Mouse (Mus musculus): ENCODE measurements around the gene Glp2r. TPM values are rescaled to one million over a fixed set of nuclear protein-coding genes. Genes with fewer than 3 reads are reported as not detected.

The Glp2r gene
- total RNA-seq, 2 experiments from 2014 or later, result not detected

DNA sequence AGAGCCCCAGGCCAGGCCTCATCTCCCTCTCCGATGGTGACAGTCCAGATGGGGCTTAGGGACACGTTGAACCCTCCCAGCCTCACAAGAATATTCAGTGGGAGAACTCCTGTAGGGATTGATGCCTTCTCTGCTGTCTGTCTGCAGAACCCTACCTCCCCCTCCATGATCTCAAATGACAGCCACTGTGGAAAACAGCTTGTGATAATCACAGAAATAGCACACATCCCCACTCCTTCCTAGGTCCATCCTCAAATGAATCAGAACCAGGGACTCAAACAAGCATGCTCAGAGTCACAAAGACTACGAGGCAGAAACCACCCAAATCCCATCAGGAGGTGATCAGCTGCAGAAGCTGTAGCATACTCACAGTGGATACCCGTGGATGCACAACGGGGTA is 104.8 kb downstream of the Glp2r start:
- intact Hi-C loops (cut with DNase I), result no loop called here

DNA sequence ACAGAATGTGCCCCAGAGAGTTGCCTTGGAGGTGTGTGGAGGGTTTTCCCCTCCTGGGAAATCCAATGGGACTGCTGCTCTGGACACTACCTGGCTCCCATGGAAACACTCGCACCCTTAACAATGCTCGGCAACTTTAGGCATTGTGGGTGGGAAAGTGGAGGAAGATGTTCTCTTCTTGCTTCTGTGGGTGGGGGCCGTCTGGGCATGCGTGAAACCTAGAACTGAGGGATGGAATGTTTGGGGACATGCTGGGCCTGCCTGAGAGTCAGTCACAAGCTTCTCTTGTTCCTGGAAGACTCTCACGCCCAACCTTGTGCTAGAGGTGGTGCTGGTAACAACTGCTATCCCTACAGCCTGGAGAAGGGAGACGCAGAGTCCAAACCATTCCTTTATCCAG is 106.0 kb downstream of the Glp2r start:
- intact Hi-C loops (cut with DNase I), result no loop called here
- no peak for DNase-seq

More for the DNA sequence above, 104.8 kb downstream of the Glp2r start:
- DNase-seq, result no peak

DNA sequence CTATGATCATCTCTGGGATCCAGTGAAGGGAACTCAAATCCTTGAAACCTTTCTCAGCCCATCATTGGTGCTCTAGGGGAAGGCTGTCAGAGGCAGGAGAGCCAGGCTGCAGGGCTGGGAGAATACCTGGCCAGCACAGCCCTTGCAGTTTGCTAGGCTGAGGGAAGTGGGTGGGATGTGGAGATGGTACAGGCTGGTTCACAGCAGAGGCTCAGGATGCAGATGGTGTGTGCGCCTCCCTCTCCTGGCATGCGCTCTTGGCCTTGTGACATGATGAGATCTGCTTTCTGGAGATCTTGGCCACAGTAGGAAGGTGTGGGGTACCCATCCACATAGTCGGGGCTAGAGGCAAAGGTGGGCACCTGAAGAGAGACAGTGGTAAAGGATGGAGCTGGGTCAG is 106.7 kb downstream of the Glp2r start:
- intact Hi-C loops (cut with DNase I), result no loop called here
- DNase-seq, result no peak

DNA sequence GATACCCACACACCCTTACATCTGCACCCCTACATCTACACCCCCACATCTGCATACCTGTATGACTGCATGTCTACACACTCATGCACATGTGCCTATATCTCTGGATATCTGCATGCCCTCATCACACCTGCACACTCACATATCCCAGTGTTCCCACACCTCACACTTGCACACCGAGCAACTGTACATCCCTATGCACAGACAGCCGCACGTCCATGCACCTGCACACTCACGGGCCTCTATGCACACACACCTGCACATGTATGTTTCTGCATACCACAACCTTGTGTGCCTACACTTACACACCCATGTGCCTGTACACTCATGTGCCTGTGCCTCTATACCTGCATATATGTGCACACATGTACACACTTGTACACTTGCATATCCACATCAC is 107.5 kb downstream of the Glp2r start:
- intact Hi-C loops (cut with DNase I), result no loop called here
- DNase-seq, result no peak

DNA sequence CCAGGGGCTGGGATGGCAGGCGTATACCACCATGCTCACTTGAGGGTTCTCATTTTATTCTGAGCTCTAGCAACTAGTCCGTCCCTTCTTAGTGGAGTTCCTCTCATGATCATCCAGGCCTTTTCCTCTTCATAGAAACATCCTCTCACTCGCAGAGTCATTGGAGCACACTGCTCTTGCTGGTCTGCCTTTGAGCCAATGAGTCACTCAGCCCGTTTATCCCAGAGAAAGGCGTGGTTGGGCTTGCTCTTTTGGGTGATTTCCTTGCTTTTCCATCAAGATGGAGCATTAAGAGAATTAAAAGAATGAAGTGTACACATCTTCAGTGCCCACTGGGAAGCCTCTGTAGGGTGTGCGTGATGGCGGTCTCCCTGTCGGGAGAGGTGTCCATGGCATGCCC is 109.5 kb downstream of the Glp2r start:
- DNase-seq, result no peak
- intact Hi-C loops (cut with DNase I), result no loop called here

DNA sequence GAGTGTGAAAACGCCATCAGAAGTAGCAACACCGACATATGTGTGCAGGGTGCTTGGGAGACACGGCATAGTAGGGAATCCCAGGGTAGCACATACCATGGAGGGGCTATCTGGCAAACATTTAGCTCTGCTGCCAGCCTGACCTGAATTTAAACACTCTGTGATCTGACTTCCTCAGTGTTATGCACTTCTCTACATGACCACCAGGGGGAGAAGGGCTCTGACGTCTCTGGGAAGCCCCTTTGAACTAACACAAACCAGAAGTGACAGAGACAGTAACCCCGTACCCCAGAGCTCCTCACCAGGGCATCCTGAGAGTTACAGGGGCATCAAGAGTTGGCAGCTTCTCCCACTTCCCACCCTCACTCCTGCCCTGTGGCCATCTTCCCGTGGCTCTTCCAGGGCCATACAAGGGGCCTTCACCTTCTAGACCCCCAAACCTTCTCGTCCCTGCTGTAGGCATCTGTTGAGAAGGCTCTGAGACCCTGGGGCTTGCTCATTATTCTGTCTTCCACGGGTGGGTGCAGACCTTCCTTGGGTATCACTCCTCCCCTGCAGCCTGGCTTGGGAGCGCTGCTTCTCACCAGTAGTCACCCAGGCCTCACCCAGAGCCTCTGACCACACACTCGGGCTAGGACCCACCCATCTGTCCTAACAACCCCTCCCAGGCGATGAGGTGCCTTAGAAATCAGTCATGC is 113.1 kb downstream of the Glp2r start:
- intact Hi-C loops (cut with DNase I), result loop anchor here (1.0 to 5.0 kb wide), 2 partner anchors 18 to 154 kb away; no protein-coding TSS in a partner anchor
- DNase-seq, result peak; percentile 34 to 38

DNA sequence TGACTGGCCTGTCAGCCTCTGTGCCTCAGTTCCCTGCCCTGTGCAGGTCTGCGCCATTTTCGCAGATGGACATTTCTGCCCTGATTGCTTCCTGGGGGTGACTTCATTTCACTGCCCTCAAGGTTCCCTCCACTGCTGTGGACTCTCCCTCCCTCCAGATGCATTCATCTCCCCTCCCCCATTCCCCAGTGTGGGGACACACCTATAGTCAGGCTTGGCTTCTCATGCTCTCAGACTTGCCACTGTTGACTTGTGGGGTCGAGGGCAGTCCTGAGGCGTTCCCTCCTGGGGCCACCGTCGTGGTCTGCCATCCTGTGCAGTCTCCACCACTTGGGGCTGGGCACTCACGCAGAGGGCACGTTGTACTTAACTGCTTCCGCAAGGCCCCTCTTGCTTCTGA is 114.1 kb downstream of the Glp2r start:
- DNase-seq, result no peak
- intact Hi-C loops (cut with DNase I), result loop anchor here (1.0 to 5.0 kb wide), 2 partner anchors 19 to 155 kb away; no protein-coding TSS in a partner anchor

DNA sequence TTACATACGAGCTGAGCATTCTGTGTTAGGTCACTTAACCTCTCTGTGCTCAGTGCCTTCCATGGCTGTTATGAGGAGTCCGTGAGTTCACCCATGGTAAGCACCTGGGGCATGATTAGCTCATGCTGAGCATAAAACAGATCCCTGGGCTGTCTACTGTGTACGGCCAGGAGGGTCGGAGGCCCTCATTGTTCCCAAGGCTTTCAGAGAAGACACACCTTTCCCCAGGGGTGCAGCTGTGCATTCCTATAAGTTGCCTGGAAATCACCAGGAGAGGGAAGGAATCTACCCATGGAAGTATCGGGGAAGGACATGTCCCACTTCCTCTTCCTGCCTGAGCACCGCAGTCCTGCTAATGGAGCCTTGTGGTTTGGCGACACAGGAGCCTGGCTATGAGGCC is 114.6 kb downstream of the Glp2r start:
- intact Hi-C loops (cut with DNase I), result loop anchor here (5.0 kb wide), 1 partner anchor 156 kb away; no protein-coding TSS in a partner anchor

DNA sequence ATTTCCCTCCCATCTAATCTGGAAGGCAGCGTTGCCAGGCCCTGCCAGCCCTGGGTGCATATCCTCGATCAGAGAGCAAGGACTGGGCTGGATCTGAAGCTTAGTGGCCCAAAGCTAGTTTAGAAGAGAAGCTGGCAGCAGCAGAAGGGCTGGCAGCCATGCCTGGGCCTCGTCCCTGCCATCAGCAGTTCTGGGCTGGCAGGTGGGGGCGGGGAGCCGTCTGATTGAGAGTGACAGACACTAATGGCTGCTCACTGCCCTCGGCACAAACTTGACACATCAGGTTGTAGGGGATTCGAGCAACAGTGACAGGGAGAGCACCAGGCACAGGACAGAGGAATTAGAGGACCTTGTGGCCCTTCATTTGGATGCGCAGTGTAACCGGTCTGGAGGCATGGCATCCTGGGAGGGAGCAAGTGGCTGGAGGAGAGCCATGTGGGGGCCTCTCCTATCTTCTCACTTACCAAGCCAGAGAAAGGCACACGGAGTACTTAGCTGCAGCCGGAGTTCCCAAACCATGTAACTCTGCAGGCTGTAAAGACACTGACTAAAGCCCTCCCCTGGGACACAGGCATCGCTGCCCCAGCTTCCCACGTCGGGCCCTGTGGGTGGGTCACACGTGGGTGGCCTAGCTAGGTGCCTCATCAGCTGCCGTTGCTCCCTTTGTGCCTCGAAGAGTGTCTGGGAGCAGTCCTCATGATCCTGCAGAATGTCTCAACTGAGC is 115.6 kb downstream of the Glp2r start:
- no peak for DNase-seq
- intact Hi-C loops (cut with DNase I), result loop anchor here (5.0 kb wide), 1 partner anchor 157 kb away; no protein-coding TSS in a partner anchor

More for the DNA sequence above, 114.6 kb downstream of the Glp2r start:
- DNase-seq, result no peak

DNA sequence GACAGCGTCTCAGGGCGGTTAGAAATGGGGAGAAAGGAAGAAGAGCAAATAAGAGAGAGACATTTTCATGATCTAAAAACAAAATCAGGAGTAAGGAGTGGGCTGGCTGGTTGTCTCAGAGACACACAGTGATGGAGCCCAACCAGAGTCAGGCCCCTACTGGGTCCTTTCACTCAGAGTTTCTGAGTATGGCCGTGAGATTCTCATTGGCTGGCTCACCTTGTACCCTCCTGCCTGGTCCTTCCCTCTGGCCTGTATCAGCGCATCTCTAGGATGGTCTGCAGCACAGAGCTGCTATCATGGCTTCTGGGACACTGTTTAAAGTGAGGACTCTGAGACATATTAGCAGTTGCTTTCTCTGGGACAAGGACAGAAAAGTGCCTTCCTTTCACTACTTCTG is 116.4 kb downstream of the Glp2r start:
- no peak for DNase-seq
- intact Hi-C loops (cut with DNase I), result no loop called here

DNA sequence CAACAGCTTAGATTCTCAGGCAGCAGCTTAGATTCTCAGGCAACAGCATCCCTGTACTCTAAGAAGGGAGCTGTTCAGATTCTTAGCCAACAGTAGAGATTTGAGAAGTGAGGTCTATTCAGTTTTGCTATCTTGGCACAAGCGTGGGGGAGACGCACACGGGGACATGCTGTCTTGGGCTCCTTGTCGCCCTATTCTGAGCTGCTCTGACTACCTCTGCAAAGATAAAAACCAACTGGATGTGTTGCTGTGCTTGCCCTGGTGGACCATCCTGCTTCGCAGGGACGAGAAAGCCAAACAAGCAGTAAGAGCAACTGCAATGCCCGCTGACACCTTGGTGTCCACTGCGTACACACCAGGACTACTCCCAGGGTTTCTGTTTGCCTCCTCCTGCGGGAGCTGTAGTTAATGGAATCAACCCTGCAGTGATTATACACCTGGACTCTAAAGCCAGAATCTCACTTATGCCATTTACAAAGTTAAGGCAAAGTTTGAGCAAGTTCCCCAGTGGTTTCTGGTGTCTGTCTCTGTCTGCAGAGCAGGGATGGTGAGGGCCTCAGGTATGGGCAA is 117.3 kb downstream of the Glp2r start:
- intact Hi-C loops (cut with DNase I), result no loop called here
- no peak for DNase-seq

DNA sequence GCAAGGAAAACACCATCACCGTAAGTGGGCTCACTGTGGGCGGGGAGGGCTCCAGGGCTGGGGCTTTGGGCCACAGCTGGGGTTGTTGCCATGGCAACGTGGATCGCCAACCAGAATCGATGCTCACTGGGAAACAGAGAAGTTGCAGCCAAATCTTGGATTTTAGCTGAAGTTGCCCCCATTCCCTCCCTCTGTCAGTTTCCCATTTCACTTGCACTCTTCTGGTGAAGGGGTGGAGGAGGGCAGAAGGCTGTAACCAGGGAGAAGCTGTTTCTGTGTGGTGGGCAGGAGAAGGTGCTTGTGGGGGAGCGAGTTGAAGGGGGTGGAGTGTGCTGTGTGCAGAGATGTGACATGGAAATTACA is 118.1 kb downstream of the Glp2r start:
- intact Hi-C loops (cut with DNase I), result no loop called here
- DNase-seq, result no peak

DNA sequence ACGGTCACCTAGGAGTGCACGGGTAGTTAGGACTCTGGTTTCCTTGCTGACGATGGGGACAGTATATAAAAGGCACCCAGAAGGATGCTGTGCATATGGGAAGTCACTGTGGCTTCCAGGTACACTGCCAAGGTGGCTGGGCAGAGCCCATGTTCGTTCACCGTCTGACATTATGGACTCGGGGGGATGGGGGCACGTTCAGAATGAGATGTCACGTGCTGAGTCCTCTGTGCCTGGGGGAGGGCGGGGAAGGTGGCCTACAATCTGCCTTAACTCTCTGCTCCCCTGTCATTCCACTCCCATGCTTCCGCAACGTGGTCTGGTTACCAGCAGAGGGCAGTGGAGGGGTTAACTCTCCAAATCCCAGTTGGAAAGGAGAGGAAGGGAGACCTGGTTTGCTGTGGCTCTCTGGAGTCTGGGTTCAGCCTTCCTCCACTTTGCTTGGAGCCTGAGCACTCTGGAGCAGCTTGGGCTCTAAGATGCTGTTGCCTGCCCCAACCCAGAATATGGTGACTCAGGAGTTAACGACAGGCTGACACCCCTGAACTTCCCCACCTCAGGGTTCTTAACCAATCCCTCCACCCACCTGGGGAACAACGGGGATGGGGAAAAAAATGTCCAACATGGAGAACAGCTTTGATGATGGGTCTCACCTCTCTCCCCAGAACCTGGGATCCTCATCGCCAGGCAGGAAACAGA is 118.6 kb downstream of the Glp2r start:
- no peak for DNase-seq

DNA sequence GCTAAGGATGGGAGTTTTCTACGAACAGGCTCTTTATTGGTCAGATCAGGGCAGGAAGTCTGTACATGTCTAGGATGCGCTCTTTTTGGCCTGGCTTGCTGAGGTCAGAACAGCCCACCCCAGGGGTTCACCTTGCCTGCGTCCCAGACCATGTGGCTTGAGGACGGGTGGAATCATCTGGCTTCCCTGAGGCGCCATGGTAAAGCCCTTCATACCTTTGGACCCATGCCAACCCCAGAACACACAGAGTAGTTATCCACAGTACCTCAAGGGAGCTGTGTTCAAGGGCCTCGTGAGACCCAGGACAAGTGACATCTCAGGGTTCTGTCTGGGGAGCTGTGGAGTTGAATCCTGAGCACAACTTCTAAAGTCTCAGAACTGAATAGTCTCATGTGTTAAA is 119.2 kb downstream of the Glp2r start:
- no peak for DNase-seq
- intact Hi-C loops (cut with DNase I), result no loop called here

More for the DNA sequence above, 118.6 kb downstream of the Glp2r start:
- intact Hi-C loops (cut with DNase I), result no loop called here

DNA sequence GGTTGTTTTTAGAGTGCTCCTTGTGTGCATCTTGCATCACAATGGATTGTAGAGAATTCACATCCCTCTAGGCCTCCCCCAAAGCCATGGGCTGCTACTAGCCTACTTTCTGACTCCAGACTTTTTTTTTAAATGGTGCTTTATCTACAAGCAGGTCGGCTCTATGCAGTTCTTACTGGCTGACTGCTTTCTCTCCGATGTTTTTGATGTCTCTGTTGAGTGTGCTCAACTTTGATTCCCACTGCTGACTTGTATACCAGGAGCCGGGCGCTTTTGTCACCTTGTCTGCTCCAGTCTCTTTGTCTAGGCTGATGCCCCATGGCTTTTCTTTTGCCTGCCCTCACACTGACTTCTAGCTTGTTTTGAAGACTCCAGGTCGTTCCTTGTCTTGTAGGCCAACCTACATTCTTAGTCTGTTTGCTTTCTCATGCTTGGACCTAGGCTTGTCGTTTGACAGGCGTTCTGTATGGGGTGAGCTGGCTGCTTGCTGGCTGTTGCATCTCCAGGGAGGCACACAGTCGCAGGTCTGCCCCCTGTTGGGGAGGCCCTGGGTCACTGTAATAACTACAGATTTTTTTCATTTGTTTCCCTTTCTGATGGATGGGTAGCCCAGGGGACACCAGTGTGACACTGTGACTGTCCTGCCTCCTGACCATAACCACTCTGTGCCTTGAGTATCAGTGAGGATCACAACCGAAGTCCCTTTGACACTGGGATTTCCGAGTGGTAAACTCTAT is 120.8 kb downstream of the Glp2r start:
- intact Hi-C loops (cut with DNase I), result loop anchor here (5.0 kb wide), 2 partner anchors 113 to 538 kb away; no protein-coding TSS in a partner anchor
- no peak for DNase-seq

DNA sequence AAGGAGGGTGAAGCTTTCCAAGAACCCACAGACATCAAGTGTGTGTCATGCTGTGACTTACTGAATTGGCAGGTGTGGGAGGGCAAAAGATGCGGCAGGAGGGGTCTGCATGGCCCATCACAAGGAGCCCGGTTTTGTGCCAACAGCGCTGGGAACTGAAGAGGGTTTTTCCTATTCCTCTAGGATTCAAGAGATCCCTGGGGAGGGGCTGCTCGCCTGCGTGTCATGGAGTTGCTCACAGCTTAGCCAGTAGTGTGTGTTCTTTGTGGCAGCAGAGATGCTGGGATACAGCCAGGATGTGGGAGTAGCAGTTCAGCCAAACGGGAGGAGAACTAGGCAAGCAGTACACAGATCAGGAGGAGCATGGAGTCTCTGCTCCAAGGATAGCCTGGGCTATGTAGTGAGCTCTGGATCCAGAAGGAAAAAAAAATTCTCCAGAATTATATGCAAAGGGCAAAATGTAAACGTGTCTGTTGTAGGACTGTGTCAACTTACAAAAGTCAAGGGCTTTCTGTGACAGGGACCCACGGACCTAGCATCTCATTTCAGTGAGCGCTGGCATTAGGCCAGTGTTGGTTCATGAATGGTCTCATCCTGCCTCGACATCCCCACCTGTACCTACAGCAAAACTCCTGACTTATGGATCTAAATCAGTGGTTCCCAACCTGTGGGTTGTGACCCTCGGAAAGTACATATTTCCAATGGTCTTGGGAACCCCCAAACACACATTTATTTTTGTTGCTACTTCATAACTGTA is 122.1 kb downstream of the Glp2r start:
- intact Hi-C loops (cut with DNase I), result loop anchor here (5.0 kb wide), 2 partner anchors 112 to 537 kb away; no protein-coding TSS in a partner anchor
- peak in 1 of 2 experiments; percentile 37 for DNase-seq

DNA sequence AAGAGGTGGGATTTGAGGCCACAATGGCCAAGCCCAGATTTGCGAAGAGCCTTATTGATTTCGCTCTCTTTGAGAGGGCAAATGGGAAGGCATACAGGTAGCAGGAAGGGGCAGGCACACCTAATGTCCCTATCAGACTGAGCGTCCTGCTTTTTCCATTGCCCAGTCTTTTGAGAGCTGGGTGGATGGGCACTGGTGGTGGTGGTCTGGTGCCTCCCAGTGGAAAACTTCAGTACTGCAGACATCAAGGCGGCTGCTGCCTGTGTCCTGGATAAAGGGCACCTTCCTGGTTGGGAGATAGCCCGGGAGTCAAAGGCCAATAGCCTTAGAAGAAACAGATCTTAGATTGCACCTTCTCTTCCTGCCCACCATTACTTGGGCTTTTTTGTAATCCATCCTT is 123.2 kb downstream of the Glp2r start:
- peak; percentile 81 to 82 for DNase-seq
- intact Hi-C loops (cut with DNase I), result loop anchor here (1.0 to 5.0 kb wide), 5 partner anchors 110 to 535 kb away; no protein-coding TSS in a partner anchor

DNA sequence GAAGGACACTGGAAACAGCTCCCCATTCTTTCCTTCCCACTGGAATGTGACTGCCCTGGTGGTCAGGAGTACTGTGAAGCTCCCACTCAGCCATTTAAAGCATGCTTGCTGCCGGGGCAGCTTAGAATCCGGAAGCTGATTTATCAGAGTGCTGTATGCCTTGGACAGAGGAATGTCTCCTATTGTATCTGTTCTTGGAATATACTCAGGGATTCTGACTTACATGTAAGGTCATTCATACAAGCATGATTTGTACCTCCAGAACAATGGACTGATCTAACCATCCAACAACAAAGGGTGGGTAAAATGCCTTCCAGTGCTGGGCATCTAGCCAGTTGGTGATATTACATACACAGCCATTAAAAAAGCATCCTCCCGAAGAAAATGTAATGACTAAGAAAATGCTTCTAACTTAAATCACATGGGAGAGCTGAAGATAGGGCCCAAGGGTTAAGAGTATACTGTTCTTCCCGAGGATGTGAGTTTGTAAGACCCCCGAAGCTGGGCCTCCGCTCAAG is 126.3 kb downstream of the Glp2r start:
- DNase-seq, result no peak
- intact Hi-C loops (cut with DNase I), result loop anchor here (5.0 kb wide), 2 partner anchors 107 to 532 kb away; no protein-coding TSS in a partner anchor

DNA sequence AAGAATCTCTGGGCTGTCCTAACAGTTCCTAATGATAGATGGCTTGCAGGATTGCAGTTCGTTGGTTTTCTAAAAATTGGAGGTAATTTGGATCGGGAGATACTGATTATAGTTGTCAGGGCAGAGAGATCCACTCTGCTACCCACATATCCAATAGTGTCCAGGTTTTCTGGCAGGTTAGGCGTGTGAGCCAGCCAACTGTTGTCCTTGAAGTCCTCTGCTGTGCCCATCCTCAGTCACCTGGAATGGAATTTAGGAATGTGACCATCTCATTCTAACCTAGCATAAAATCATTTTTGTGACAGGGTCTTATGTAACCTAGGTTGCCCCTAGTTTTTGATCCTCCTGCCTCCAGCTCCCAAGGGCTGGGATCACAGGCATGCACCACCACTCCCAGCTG is 127.5 kb downstream of the Glp2r start:
- intact Hi-C loops (cut with DNase I), result no loop called here

More for the DNA sequence above, 127.5 kb downstream of the Glp2r start:
- DNase-seq, result no peak

Measured in heart, postnatal 36 days (tissue).